Mouse (Mus musculus) spleen, adult 18-20 months (tissue): ENCODE results near the gene Ush2a.

Experiments
- DNase-seq, 2 experiments: peaks; one replicate each; pipeline ENCODE4 v3.0.0; 2022; ENCODE audit warnings: mixed read lengths in 2 of 2

Gene Ush2a

GRCm38 (mm10) chr1:188777556-188778161 lies 515.8 kb downstream of the Ush2a start:
- DNase-seq: no peak

DNA sequence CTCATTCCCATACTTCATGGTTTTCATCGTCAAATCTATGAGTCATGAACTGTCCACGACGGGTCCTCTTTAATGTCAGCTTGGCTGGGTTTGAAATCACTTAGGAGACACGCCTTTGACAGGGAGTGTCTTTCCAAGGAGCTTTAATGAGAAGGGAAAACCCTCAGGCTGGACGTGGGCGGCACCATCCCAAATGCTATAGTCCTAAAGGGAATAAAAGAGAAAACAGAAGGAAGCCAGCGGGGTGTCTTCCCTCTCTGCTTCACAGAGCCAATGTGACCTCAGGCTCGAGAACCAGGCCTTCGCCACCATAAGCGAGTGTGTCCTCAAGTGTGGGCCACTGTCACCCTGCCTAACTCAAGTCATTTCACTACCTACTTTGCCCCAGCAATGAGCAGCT lies 523.2 kb downstream of the Ush2a start:
- DNase-seq: no peak

DNA sequence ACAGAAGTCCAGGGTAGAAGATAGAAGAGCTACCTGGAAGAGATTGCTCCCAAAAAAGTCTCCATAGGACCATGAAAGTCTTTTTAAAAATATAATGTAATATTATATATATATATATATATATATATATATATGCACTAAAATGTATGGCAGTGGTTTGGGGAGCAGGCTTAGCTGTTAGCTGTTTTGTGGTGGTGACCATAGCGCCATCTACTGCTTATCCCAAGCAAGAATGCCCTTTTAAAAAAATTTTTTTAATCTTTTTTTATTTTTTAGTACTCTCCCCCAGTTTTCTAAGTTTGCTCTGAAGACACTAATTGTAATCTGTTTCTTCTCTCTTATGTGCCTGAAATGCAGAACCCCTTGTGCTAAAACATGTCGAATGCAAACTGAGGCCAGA lies 543.2 kb downstream of the Ush2a start:
- DNase-seq: no peak

GRCm38 (mm10) chr1:188805852-188806251 lies 544.0 kb downstream of the Ush2a start:
- no peak for DNase-seq

DNA sequence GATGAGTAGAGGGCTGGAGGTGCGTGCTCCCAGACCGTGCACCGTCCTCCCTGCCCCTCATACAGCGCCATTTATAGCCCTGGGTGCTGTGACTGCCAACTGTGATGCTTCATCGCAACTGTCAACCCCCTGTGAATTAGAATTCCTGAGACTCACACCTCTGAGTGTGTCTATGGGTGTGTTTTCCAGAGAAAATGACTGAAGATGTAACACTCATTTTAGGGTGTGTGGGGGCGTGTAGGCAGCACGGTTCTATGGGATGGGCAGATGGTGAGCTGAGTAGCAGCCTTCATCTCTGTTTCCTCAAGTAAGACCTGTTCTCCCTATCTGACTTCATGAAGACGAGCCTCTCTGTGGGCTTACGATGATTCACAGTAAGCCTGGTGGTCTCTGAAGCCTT lies 548.8 kb downstream of the Ush2a start:
- DNase-seq: no peak

- DNase-seq: no peak
Measured at GRCm38 (mm10) chr1:188815072-188815471, 553.2 kb downstream of the Ush2a start.

- no peak for DNase-seq
Measured at GRCm38 (mm10) chr1:188824195-188824594, 562.4 kb downstream of the Ush2a start.

DNA sequence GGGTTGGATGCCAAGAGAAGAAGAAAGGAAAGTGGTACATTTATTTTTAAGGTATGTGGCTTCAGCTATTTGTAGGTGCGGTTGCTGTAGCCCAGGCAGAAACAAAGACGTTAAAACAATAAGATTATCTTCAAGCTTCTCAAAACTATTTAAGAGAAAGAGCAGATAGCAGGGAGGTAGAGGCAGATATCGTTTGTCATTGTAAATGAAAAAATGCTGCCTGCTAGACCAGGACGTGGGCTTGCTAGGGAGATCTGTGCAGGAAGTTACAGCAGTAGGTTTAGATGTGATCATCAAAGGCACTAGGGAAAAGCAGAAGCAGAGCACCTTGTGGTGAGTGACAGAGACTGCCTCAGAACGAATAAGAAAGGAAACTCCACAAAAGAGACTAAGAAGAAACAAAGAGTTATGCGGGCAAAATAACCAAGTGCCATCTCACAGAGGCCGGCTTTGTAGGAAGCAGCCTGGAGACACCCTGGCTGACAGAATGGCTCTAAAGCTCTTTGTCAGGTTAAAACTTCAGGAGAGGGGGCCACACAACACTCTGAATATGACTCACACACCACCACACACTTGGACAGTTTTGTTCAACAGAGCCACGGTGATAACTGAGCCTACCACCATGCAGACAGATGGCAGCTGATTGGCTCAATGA lies 563.2 kb downstream of the Ush2a start:
- no peak for DNase-seq

DNA sequence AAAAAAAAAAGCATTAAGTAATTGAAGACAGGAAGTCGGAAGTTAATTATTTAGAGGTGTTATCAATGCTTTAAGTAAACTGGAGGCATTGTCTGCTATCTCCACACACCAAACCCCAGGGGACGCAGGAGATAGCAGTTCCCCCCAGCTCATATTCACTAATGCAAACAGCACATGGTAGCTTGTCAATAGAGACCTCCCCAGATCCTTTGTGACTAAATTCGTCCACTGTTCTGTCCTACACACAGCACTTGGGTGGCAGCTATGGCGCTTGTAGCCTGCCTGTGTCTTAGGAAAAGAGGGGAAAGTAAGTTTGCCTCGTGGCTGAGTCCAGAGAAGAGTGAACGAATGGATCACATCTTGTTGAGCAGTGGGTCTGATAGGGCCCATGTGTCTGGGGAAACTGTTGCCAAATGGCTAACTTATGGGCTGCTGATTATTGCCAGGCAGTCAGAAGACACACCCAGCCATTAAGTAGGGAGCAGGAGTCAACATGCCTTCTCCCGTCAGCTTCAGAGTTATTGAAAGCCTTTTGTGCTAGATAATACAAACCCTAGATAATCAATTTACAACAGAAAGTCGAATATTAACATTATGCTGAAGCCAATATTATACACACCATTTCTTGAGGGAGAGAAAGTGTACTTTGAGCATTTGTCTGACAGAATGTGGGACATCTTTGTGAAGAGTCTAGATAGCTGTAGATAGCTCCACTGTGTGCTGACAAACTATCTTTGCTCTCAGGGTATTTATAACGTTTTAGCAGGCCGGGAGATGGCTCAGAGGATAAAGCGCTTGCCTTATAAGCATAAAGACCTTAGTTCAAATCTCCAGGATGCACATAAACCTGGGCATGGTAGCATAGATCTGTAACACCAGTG lies 568.9 kb downstream of the Ush2a start:
- no peak for DNase-seq

GRCm38 (mm10) chr1:188833906-188834305 lies 572.1 kb downstream of the Ush2a start:
- no peak for DNase-seq

DNA sequence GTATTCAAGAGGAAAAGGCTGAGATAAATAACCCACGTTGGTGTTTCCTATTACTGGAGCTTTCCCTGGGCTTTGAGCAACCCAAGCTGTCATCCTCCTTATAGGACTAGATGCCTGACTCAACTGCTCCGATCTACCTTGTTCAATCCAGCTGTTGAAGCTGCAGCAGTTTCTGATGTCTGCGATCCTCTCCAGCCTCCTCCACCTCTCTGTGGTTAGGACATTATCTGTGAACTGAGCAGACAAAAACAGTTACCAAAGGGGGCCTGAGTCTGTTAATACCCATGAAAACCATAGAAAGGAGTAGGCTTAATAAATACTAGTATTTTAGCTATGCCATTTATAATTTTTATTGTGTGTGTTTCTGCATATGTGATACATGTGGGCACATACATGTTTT lies 572.9 kb downstream of the Ush2a start:
- DNase-seq: no peak

DNA sequence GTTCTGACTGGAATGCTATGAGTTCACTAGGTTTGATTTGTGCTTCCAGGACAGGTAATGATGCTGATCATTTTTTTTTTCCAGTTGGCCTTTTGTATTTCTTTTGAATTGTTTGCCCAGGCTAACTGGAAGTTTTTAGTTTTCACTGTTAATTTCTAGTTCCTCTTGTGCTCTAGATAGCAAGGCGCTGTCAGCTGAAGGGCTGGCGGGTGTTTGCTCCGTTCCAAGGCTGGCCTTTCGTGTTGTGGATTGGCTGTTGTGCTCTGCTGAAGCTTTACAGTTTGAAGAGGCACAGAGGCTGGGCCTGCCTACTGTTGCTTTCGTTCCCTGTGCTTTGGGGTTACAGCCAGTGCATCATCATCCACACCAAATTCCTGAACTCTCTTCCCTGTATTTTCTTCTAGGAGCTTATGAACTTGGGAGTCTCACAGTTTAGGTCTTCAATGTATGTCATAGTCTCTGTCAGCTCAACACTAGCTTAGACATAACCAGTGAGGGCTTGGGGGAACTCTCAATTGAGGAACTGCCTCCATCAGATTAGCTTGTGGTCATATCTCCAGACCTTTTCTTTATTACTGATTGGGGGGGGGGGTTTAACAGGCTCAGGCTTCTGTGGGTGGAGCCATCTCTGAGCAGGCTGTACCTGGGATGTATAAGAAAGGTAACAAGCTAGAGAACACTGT lies 575.9 kb downstream of the Ush2a start:
- DNase-seq: no peak

- DNase-seq: no peak
Measured at GRCm38 (mm10) chr1:188847242-188847641, 585.4 kb downstream of the Ush2a start.

GRCm38 (mm10) chr1:188852776-188853175 lies 591.0 kb downstream of the Ush2a start:
- DNase-seq: no peak

- DNase-seq: no peak
Measured at GRCm38 (mm10) chr1:188854240-188854639, 592.4 kb downstream of the Ush2a start.

- DNase-seq: no peak
Measured at GRCm38 (mm10) chr1:188855034-188855433, 593.2 kb downstream of the Ush2a start.

DNA sequence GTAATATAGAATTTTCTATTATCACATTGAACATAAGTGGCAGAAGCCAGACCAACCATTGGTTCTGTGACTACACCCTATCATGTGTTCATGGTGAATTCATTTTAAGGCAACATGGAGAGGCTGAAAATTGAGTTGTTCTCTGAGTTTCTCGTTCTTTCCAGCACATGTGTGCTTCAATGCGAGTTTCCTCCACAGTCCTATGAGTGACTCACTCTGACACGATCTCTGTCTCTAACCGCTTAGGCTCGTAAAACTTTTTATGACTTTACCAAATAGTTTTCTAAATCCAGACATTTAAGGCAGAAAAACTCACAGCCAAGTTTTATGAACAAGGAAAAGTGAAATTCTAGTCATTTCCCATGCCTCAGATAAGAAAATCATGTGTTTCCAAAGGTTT lies 597.9 kb downstream of the Ush2a start:
- no peak for DNase-seq

GRCm38 (mm10) chr1:188865881-188866280 lies 604.1 kb downstream of the Ush2a start:
- no peak for DNase-seq

DNA sequence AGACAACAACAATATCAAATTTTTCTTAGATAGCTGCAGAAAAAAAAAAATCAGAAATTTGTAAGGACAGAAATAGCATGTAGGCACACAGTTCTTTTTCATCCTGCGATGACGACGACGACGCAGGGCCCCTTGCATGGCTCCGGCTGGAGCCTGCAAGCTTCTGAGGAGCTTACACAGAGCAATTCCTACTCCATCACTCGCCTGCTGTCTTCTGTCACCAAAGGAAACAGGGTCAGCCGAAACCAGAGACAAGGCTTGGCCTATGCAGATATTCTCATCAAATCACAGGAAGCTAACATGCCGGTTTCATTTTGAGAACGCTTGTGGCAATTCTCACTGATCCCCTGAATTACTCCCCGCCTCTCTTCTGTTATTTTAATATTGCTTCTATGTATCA lies 604.7 kb downstream of the Ush2a start:
- no peak for DNase-seq

GRCm38 (mm10) chr1:188878531-188879055 lies 616.8 kb downstream of the Ush2a start:
- no peak for DNase-seq

GRCm38 (mm10) chr1:188896906-188897551 lies 635.2 kb downstream of the Ush2a start:
- no peak for DNase-seq

GRCm38 (mm10) chr1:188904091-188904490 lies 642.3 kb downstream of the Ush2a start:
- no peak for DNase-seq

DNA sequence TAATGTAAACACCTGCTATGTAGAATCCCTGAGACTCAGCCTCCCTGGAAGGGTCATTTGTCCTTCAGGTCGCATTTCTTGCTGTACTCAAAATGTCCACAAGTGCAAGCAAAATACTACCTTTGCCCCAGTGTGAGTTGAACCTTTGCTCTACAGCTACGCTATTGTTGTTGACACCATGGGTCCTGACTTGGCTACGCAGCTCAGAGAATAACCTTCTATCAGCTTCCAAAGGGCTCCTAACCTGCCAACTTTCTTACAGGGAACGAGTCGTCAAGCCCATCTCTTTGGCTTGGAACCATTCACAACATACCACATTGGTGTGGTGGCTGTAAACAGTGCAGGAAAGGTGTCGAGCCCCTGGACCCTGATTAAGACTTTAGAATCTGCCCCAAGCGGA lies 644.4 kb downstream of the Ush2a start:
- DNase-seq: no peak
